Mouse (Mus musculus) cerebellum, postnatal 10 days (tissue): ENCODE results near the gene Slc46a3.
"Not testable (repeated sequence)": the region's sequence is repeated elsewhere in the genome, so short reads cannot be mapped to it uniquely, and the experiment has no call there.

ENCODE experiments used
- DNase-seq, 2 experiments: peaks; one replicate each; pipeline ENCODE4 v3.0.0; 2021; ENCODE audit warnings: mixed read lengths in 2 of 2

The Slc46a3 gene

DNA sequence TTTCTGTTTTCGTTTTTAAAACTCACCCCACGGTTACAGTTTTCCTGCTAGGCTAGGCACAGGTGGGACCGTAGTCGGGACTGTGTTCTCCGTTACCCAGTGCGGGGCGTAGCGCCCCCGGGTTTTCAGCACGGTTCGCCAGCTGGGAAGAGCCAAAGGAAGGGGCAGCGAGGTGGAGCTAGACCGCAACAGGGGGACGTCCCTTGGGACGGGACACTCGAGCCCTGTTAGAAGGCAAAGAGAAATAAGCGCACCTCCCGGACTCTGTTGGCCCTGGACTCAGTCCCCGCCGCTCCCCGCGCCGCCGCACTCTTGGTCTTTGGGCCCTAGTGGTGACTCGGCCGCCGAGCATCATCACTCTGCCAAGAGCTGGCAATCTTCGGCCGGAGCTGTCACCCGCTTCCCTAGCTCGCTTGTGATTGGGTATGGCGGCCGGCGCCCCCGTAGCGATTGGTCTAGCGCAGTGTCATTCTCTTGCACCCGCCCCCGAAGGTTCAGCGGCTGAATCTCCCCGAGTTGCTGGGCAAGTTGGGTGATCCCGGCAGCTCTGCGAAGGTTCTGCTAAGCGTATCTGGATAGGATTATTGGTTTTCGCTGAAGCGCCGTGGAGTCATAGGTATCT is at the start of gene Slc46a3:
Slc46a3 (minus strand) TSS at position 361 of the 622 bp plus-strand sequence.
- peak; percentile 97 for DNase-seq

DNA sequence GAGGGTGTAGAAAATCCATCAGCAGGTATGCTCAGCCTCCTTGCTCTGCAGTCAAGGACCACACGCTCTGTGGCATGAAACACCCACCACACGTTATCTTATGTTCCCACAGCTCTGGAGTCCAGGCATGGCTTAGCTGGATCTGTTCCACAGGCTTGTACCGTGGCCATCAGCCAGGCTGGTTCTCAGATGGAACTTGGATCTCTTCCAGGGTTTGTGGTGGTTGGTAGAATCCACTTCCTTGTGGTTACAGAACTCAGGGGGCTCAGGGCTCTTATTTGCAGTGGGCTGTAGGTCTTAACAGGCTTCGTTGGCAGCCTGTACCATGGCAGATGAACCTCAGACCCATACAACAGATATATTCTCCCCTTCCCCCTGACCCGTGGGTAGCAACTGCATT is 44.6 kb upstream of the Slc46a3 start:
- DNase-seq: peak; percentile 82 to 87

DNA sequence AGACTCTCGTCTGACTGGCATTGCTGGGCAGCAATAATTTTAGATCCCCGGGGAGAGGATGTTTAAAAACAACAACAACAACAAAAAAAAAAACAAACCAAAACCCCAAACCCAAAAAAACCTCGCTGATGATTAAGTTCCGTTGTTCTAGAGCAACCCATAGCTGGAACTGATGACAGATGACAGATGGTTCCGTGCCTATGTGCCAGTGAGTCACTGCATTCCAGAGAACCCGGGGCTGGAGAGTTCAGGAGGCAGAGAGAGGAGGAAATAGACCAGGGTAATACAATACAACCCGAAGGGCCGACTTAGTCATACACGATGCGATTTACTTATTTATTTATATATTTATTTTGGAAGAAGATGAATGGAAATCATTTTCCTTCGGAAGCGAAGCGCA is 40.5 kb upstream of the Slc46a3 start:
- DNase-seq: no peak

DNA sequence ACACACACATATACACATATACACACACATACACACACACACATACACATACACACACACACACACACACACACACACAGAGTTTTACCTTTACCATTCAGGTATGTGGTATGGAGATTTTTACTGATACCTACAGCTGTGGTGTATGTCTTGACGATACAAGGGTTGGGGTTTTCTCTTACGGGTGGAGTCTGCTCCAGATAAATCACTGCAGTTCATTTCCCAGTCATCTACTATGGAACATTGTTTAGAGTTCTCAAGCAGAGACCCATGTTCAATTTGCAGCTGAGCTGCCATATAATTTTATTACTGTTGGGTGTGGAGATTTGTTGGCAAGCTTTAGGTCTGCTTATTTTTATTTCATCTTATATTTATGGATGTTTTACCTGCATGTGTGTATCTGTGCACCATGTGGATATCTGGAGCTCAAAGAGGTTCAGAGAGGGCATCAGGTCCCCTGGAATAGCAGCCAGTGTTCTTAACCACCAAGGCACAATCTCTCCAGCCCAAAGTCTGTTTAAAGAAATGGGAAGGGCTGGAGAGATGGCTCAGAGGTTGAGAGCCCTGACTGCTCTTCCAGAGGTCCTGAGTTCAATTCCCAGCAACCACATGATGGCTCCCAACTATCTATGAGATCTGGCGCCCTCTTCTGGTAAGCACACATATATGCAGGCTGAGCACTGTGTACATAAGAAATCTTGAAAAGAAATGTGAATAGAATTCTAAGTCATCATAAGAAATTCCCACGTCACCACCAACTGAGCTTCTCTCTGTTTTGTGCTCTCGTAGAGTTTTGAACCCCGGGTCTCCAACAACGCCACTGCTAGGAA is 34.3 kb upstream of the Slc46a3 start:
- DNase-seq: no peak

DNA sequence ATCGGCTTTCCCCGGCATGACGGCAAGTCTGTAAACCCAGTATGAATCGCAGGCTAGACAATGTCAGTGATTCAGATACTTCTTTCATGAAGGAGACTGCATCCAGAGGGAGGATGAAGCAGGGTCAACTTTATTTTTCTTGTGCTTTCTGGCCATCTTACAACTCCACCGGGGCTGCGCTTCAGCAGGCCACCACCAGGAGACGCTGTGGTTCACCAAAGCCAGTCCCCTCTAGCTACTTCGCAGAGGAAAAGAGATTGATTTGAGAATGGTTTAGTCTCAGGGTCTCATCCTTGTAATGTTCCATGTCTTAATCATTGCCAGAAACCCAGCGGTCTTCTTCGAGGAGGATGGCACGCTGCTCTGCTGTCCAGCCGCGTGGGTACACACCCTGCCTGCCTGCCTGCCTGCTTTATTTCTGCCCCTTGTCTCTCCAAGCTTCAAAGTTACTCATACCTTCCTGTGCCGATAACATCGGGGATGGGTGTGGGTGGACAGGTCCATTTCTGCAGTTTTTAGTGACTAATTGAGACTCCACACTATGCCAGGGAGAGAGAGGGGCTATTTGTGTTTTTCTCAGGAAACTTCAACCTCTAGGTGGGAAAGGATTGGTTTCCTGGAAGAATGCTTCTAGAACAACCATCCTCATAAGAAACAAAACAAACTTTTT is 31.5 kb upstream of the Slc46a3 start:
- DNase-seq: peak; percentile 55 to 66

DNA sequence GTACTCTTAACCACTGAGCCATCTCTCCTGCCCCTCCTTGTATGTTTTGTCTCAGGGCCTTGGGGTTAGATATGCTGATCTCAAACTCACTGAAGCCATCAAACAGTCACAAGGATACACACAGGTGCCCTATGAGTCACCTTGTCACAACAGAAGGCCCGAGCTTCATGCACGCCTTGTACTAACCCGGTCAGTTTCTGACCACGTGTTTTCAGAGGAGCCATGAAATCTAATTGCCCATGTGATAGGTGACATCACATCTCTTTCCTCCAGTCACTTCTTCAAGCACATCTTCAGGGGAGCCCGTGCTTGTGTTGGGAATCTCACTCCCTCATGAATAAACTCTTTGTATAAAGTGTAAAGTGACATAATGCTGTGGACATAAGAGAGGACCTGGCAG is 30.0 kb upstream of the Slc46a3 start:
- DNase-seq: no peak

DNA sequence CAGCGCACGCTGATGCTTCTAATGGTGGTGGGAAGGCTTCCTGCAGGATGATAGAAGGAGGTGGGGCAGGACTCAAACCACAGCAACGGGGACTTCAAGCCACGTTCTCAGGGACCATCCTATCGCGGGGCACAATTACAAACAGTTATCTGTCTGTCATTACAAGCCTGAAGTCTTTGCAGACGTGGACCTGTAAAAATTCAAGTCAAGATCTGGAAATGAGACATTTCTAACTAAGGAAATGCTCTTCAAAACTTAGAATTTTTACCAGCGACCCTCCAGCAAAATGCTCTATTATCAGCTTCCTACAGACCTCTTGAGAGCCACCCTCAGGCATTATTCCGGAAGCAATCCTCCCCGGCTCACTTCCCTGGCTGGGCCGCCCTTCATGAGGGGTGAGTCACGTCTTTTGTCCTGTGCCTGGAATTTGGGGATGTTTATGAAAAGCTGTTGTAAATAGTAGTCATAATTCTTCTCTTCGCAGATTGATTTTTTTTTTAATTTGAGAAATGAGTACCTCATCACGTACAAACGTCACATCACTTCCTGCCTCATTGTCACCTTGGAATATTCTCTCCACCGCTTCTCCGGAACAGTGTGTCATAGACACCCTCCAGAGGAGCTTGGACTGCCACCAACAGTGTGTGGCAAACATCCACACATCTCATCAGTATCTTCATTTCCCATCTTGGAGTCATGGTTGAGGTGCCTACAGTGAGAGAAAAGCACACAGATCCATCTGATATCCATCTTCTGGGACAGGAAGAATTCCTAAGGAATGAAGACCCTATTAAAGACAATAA is 23.6 kb upstream of the Slc46a3 start:
- DNase-seq: no peak

DNA sequence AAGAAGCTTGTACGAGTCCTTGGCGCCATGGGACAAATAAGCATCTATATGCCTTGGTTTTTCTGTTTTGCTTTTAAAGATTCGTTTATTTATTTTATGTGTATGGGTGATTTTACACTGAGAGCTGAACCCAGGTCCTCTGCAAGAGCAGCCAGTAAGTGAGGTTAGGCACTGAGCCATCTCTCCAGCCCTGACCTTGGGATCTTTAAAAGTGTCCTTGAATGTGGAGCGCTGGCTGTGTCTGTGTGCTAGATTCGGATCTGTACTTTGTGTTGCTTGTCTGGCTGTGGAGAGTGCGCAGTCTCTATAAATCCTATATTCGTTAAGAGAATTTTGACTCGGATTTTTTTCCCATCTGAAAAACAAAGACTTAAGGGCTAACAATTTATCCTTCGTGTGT is 21.6 kb upstream of the Slc46a3 start:
- no peak for DNase-seq

DNA sequence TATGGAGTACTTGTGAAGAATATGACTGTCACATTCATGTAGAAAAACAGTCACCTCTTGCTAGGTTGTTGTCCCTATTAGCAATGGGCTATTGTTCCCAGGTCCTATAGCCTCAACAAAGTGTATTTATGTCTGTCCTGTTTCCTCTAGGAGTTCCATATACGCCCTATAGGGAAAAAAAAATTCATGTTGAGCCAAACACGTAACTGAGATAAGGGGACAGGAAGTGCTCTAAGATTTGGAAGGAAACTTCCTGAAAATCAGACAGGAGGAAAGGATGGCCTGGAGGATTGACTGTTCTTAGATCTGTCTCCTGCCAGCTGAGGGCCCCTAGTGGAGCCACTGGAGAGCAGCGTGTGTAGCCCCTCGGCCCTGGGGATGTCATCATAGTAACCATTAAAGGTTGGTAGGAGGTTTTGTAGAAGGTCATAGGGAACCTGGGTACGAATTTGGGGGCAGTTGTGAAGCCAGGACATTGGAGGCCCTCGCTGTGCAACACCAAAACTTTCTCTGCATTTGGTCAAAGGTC is 20.5 kb upstream of the Slc46a3 start:
- no peak for DNase-seq

DNA sequence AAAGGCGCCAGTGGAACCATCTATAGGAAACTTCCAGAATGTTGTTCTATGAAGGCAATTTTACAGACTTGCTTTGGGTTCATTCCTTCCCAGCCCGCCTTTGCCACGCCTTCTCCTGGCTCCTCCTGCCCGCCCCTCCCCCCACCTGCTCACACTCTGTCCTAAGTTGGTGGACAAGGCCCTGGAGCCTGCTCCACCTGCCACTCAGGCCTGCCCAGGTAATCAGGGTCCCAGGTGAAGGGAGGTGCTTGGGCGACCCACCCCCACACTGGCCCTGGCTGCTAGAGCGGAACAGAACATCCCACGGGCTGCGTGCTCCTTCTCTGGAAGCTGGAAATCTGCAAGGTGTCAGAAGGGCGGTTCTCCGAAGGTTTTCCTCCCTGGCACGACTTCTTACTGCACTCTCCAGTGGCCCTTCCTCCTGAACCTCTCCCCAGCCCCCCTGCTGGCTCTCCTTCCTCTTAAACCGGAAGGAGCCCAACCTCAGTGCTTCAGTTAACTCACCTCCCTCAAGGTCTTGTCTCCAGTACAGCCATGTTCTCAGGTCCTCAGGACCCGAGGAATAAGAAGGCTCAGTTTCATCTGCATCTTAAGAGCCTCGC is 18.7 kb upstream of the Slc46a3 start:
- DNase-seq: no peak

DNA sequence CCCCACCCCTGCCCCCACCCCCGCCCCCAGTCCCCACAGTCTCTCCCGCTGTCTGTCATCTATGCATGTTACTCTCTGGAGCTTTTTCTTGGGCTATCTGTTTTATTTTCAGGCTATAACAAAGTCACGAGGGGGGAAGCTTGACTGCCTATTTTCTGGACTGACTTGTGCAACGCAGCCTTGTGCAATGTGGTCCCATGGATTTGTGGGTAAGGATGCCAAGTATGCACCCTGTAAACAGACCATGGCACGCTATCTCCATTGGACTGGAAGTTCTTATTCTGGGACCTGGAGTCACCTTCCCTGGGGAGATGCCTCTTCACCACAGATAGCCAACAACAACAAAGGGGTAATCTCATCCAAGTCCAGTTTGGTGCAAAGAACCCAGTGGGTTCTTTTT is 17.1 kb upstream of the Slc46a3 start:
- no peak for DNase-seq

DNA sequence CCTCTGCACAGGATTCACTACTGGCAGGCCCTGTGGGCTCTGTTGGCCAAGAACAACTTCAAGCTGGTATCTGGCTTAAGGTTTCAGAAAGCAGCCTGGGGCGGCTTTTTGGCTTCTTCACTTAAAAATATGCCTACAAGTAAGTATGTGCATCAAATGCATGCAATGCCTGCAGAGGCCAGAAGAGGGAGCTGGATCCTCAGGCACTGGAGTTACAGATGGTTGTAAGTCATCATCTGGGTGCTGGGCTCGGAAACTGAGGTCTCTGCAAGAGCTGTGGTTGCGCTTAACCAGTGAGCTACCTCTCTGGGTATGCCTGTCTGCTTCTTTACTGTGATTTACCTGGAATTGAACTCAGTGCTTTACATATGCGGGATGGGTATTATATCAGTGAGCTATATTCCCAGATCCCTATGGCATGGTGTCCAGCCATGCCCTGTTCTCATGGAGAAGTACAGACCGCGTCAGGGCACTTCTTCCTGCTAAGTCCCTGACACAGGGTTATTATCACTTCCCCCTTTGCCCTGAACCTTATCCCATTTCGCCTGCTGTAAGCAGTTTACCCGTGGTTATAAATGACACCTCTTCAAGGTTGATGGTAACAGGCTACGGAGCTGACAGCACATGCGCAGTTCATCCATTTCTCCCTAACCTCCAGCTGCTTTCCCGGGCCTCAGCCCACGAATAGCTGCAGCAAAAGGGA is 16.3 kb upstream of the Slc46a3 start:
- peak; percentile 23 to 32 for DNase-seq

DNA sequence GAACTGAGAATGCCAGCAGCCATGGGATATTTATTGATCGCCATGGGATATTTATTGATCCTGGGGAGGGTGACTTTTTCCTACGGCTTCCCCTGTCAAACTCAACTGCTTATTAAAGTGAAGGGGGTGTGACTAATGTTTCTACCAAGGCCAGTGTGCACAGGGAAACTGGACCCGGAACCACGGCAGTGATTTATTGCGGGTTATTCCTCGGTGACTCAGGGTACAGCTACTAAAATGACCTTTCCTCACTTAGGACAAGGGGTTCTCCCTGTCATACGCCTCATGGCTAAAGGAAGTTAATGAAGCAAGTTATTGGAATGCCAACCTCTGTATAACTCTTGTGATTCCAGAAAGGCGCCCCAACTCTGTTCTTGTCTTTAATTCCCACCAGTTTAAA is 13.2 kb upstream of the Slc46a3 start:
- no peak for DNase-seq

DNA sequence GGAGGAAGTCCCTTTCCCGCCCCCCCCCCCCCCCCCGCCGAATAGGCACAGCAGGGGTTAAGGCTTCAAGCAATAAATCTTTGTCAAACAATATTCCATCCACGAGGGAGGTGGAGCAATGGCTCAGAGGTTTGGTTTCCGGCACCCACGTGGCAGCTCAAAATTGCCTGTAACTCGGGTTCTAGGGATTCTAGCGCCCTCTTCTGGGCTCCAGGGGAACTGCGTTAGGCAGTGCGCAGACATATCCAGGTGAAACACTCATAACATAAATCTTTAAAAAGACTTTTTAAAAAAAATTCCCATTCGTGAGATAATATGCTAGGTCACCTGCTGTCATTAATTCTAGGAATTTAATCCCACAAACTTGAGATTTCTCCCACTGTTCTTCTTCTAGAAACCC is 12.5 kb upstream of the Slc46a3 start:
- no peak for DNase-seq

DNA sequence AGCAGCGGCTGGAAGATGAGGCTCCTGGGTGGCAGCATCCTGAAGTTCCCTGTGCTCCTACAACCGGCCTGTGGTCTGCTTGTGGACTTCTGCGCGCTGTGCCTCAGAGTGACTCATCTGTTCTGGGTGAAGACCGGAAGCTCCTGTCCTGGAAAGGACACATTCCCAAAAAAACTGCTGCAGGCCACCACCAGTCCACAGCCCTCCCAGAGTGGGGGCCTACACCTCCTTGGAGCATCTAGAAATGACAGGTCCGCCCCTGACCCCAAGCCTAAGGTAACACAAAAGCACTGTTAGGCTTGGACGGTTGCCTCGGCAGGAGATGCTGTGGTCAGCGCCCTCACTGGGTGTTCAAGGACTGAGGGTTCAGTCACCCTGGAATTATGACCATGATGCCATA is 8.6 kb upstream of the Slc46a3 start:
- no peak for DNase-seq

DNA sequence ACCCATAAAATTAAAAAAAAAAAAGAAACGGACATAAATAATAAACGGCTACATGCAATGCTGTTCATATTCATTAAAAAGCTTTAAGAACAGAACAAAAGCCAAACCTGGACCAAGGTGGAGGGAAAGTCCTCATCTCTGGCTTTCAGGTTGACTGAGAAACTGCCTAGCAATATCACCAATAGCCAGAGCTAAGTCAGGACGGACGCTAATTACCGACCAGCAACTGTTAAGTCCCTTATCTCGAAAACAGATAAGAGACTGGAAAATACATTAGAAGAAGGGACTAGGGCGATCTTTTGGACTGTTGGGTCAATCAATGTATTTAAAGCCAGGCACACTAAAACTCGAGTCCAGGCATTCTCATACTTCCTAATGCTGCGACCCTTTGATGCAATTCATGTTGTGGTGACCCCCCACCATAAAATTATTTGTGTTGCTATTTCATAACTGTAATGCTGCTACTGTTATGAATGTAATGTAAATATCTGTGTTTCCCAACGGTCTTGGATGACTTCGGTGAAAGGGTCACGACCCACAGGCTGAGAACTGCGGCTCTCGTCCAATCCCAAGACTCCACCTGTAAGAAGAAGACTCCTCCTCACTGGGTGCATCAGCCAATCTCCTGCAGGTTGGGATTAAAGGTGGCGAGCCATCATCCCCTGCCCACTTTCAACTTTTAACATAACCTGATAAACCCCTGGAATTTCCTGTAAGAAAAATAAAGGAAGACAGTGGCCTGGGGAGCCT is 7.6 kb upstream of the Slc46a3 start:
- DNase-seq: no peak

DNA sequence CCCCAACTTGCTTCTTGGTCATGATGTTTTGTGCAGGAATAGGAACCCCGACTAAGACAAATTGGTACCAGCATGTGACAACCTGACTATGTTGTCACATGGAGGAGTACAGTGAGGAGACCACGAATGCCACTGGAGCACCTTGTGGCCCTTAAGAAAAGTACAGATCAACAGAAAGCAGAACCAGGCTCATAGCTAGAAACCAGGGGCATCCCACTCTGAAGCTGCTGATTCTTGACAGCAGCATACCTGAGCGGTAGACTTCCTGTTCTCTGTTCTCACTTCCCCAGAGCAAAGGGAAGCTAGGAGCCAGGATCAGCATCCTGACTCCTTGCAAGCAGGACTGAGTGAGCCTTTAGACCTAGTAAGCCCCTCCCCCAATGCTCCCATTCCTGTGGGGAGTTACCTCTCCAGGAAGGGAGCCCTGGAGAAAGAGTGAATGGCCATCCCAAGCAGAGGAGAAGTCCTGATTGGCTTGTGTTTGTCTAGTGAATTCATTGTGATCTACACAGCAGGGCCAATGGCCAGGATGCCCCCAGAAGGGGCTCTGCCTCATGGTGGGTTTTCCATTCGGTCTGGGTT is 4.4 kb upstream of the Slc46a3 start:
- no peak for DNase-seq

DNA sequence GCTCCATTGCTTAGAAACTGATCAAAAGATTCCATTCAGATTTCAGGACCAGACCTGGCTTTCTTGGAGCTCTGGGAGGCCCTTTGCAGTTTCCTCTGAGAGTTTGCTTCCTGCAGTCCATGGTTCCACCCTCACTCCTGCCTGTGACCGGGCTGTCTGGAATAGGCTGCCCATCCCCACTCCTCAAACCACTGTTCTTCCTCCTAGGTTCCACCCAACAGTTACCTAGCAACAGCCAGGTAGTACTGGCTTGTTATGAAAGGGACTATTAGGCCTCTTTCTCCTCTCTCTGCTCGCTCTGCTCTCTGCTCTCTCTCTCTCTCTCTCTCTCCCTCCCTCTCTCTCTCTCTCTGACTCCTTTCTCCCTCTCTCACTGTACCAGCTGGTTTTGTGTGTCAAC is 3.6 kb upstream of the Slc46a3 start:
- DNase-seq: no peak

DNA sequence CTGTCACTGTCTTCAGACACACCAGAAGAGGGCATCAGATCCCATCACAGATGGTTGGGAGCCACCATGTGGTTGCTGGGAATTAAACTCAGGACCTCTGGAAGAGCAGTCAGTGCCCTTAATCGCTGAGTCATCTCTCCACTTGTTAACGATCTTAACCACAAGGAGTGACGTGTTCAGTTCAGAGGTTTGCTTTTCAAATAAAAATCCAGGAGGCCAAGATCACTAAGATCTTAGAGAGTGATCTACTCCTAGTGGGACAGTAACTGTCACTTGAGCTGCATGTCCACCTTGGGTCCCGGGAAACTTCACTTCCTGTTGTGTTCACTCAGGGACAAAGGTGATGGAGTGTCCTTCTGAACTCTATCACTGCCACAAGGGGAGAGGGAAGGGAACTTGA is 1.9 kb upstream of the Slc46a3 start:
- not testable (repeated sequence) for DNase-seq

DNA sequence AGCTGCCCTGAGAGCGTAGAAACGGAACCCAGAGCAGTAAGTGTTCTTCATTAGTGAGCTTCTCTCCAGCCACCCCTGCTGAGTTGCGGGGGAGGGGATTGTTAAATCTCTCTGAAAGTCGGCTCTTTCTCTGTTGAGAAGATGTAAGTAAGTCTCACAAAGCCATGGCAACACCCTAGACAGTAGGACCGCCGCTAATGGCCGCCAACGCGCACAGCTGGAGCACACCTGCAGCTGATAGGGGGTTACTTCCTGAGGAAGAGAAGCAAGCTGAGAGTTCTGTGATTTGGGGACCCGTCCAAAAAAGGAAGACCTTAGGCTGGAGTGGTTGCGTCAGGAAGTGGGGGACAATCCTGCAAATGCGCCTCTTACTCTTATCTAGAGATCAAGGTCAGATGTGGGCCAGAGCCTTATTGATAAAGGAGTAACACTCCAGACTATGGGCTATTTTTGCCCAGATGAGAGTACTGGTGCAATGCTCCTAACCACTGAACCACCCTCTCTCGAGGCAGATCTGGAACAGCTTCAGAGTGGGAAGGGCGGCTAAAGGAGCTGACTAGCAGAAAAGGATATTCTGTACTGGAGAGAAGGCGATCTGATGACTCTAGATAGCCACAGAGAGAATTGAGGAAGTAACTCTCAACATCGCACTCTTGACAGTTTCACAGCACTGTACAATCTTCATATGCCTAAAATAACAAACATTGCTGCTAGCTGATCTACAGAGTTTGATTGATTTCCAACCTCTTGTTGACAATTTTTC is 1.0 kb upstream of the Slc46a3 start:
- DNase-seq: peak; percentile 40 to 42
